Mouse (Mus musculus): ENCODE measurements around the gene Egln3. TPM values are rescaled to one million over a fixed set of nuclear protein-coding genes. Genes with fewer than 3 reads are reported as not detected.

The Egln3 gene
- polyA plus RNA-seq, 1 experiment from 2014 or later, result 6.7 TPM

GRCm38 (mm10) chr12:54187812-54188600 lies 15.7 kb downstream of the Egln3 start:
- no peak for ATAC-seq (ENCODE audit: insufficient number of reproducible peaks, insufficient read depth, low FRiP score, low TSS enrichment, low read depth)
- H3K27ac ChIP-seq, result peak overlapping the region; percentile 34; the same call in 1 of the 2 replicates
- WGBS, result 63% methylated on average over 17 of the region's 17 CpGs
- H3K36me3 ChIP-seq, result peaks cover 5% of the 10 kb centered on the region; the same call in 1 of the 2 replicates
- no peak overlapping the region for H3K9ac ChIP-seq
- peaks cover 47% of the 10 kb centered on the region for H3K4me1 ChIP-seq
- no peak overlapping the region for H3K4me2 ChIP-seq
- H3K4me3 ChIP-seq, result no peak overlapping the region
- H3K27me3 ChIP-seq, result 0 out of 2 replicates have a peak, but pooled peaks cover 3% of the 10 kb centered on the region
- 0 out of 2 replicates have a peak, but pooled peaks cover 4% of the 10 kb centered on the region for H3K9me3 ChIP-seq

DNA sequence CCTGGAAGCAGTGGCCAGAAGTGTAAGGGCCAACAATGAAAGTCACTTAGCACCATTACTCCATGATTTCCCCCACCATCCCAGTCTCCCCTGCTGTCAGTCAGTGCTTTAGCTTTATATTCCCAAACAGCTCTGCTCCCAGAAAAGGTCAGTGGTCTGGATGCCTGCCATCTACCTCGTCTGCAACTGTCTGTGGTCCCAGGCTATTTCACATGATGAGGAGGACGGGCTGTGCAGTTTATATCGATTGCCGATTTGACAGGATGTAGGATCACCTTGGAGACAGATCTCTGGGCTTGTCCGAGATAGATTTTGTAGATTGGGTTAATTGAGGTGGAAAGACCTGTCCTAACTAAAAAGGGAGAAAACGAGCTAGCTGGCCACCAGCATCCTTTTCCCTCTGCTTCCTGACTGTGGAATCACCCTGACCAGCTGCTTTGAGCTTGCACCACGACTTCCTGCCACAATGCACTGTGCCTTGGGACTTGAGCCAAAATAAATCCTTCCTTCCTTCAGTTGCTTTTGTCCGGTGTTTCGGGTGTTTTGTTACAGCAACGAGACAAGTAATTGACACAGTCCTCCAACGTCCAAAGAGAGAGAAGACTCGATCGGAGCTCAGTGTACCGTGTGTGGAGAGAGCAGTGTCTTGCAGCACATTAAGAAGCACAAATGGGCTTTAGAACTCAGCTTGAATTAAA lies 16.6 kb downstream of the Egln3 start:
- Histone ChIP-seq H3K4me1 (peaks cover 37% of the 10 kb centered on the region), H3K36me3 (peaks cover 6% of the 10 kb centered on the region; the same call in 1 of the 2 replicates), H3K4me3 (no peak overlapping the region), H3K9me3 (0 out of 2 replicates have a peak, but pooled peaks cover 4% of the 10 kb centered on the region), H3K27me3 (0 out of 2 replicates have a peak, but pooled peaks cover 3% of the 10 kb centered on the region), H3K4me2 (no peak overlapping the region), H3K27ac (peak overlapping the region; percentile 34), H3K9ac (no peak overlapping the region)
- no peak for ATAC-seq (ENCODE audit: insufficient number of reproducible peaks, insufficient read depth, low FRiP score, low TSS enrichment, low read depth)
- 39% methylated on average over 14 of the region's 14 CpGs for WGBS

GRCm38 (mm10) chr12:54184264-54184663 lies 19.4 kb downstream of the Egln3 start:
- H3K27ac ChIP-seq, result no peak overlapping the region
- 0 out of 2 replicates have a peak, but pooled peaks cover under 1% of the 10 kb centered on the region for H3K9me3 ChIP-seq
- H3K4me1 ChIP-seq, result peaks cover 23% of the 10 kb centered on the region
- ATAC-seq (ENCODE audit: insufficient number of reproducible peaks, insufficient read depth, low FRiP score, low TSS enrichment, low read depth), result no peak
- H3K9ac ChIP-seq, result no peak overlapping the region
- no peak overlapping the region for H3K4me2 ChIP-seq
- H3K27me3 ChIP-seq, result no peaks in the 10 kb centered on the region
- H3K36me3 ChIP-seq, result peaks cover 6% of the 10 kb centered on the region; the same call in 1 of the 2 replicates
- 84% methylated on average over 7 of the region's 7 CpGs for WGBS
- no peak overlapping the region for H3K4me3 ChIP-seq

- Histone ChIP-seq H3K27ac (no peak overlapping the region), H3K27me3 (no peaks in the 10 kb centered on the region), H3K4me1 (0 out of 2 replicates have a peak, but pooled peaks cover 4% of the 10 kb centered on the region), H3K9me3 (no peaks in the 10 kb centered on the region), H3K36me3 (peaks cover 5% of the 10 kb centered on the region; the same call in 1 of the 2 replicates), H3K9ac (no peak overlapping the region), H3K4me3 (no peak overlapping the region), H3K4me2 (no peak overlapping the region)
- 71% methylated on average over 3 of the region's 3 CpGs for WGBS
- ATAC-seq (ENCODE audit: insufficient number of reproducible peaks, insufficient read depth, low FRiP score, low TSS enrichment, low read depth), result no peak
Measured at GRCm38 (mm10) chr12:54178323-54178722, 25.3 kb downstream of the Egln3 start.

DNA sequence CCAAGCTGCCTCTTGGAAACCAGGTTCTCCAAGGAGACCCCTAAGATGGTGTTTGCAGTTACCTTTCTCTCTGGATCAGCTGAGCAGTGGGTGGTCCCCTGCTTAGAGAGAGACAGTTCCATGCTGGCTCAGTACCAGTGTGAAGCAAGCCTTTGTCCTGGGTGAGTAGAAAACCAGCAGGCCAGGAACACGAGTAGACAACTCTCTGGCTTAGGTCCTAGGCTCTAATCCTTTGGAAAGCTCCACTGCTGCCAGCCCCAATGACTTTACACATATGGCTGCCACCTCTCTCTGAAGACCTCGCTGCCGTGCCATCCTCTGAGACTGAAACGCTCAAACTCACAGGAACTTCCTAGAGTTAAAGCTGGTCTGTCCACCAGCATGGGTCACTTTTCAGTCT lies 34.9 kb downstream of the Egln3 start:
- H3K9me3 ChIP-seq, result no peaks in the 10 kb centered on the region
- WGBS, result 80% methylated on average over 4 of the region's 4 CpGs
- no peak for ATAC-seq (ENCODE audit: insufficient number of reproducible peaks, insufficient read depth, low FRiP score, low TSS enrichment, low read depth)
- H3K27me3 ChIP-seq, result peaks cover 21% of the 10 kb centered on the region
- no peak overlapping the region for H3K27ac ChIP-seq
- no peak overlapping the region for H3K9ac ChIP-seq
- no peak overlapping the region for H3K4me3 ChIP-seq
- peaks cover 8% of the 10 kb centered on the region for H3K4me1 ChIP-seq
- H3K4me2 ChIP-seq, result no peak overlapping the region
- no peaks in the 10 kb centered on the region for H3K36me3 ChIP-seq

- 83% methylated on average over 6 of the region's 6 CpGs for WGBS
- no peak for ATAC-seq (ENCODE audit: insufficient number of reproducible peaks, insufficient read depth, low FRiP score, low TSS enrichment, low read depth)
- Histone ChIP-seq H3K4me1 (peaks cover 10% of the 10 kb centered on the region), H3K9me3 (no peaks in the 10 kb centered on the region), H3K4me2 (no peak overlapping the region), H3K36me3 (no peaks in the 10 kb centered on the region), H3K4me3 (no peak overlapping the region), H3K9ac (no peak overlapping the region), H3K27ac (no peak overlapping the region), H3K27me3 (peaks cover 28% of the 10 kb centered on the region)
Measured at GRCm38 (mm10) chr12:54167737-54168136, 35.9 kb downstream of the Egln3 start.

GRCm38 (mm10) chr12:54164724-54165050 lies 39.0 kb downstream of the Egln3 start:
- Histone ChIP-seq H3K4me1 (peaks cover 20% of the 10 kb centered on the region), H3K27me3 (peaks cover 36% of the 10 kb centered on the region), H3K9ac (no peak overlapping the region), H3K27ac (no peak overlapping the region), H3K4me3 (no peak overlapping the region), H3K4me2 (no peak overlapping the region), H3K9me3 (no peaks in the 10 kb centered on the region), H3K36me3 (no peaks in the 10 kb centered on the region)
- WGBS, result 39% methylated on average over 6 of the region's 6 CpGs
- ATAC-seq (ENCODE audit: insufficient number of reproducible peaks, insufficient read depth, low FRiP score, low TSS enrichment, low read depth), result no peak

GRCm38 (mm10) chr12:54164040-54164723 lies 39.5 kb downstream of the Egln3 start:
- H3K4me3 ChIP-seq, result no peak overlapping the region
- no peak overlapping the region for H3K4me2 ChIP-seq
- no peak for ATAC-seq (ENCODE audit: insufficient number of reproducible peaks, insufficient read depth, low FRiP score, low TSS enrichment, low read depth)
- WGBS, result 26% methylated on average over 9 of the region's 9 CpGs
- H3K9me3 ChIP-seq, result no peaks in the 10 kb centered on the region
- H3K27me3 ChIP-seq, result peaks cover 36% of the 10 kb centered on the region
- H3K36me3 ChIP-seq, result no peaks in the 10 kb centered on the region
- H3K27ac ChIP-seq, result no peak overlapping the region
- H3K9ac ChIP-seq, result no peak overlapping the region
- H3K4me1 ChIP-seq, result peaks cover 20% of the 10 kb centered on the region

- Histone ChIP-seq H3K4me1 (peaks cover 20% of the 10 kb centered on the region), H3K9me3 (no peaks in the 10 kb centered on the region), H3K27ac (no peak overlapping the region), H3K27me3 (peaks cover 36% of the 10 kb centered on the region), H3K36me3 (no peaks in the 10 kb centered on the region), H3K9ac (no peak overlapping the region), H3K4me3 (peak overlapping the region; percentile 38), H3K4me2 (peak overlapping the region; percentile 62)
- WGBS, result 18% methylated on average over 4 of the region's 4 CpGs
- ATAC-seq (ENCODE audit: insufficient number of reproducible peaks, insufficient read depth, low FRiP score, low TSS enrichment, low read depth), result no peak
Measured at GRCm38 (mm10) chr12:54163166-54163565, 40.5 kb downstream of the Egln3 start.

- WGBS, result 2% methylated on average over 16 of the region's 16 CpGs
- Histone ChIP-seq H3K27me3 (peaks cover 36% of the 10 kb centered on the region), H3K4me3 (peak overlapping the region; percentile 38), H3K4me1 (peaks cover 20% of the 10 kb centered on the region), H3K4me2 (peak overlapping the region; percentile 62), H3K27ac (no peak overlapping the region), H3K9ac (0 out of 2 replicates have a peak overlapping the region, but pooled peaks have one; percentile 4), H3K9me3 (no peaks in the 10 kb centered on the region), H3K36me3 (no peaks in the 10 kb centered on the region)
- no peak for ATAC-seq (ENCODE audit: insufficient number of reproducible peaks, insufficient read depth, low FRiP score, low TSS enrichment, low read depth)
Measured at GRCm38 (mm10) chr12:54162637-54163131, 41.0 kb downstream of the Egln3 start.

GRCm38 (mm10) chr12:54161468-54162202 lies 42.0 kb downstream of the Egln3 start:
- no peaks in the 10 kb centered on the region for H3K9me3 ChIP-seq
- ATAC-seq (ENCODE audit: insufficient number of reproducible peaks, insufficient read depth, low FRiP score, low TSS enrichment, low read depth), result no peak
- WGBS, result 22% methylated on average over 5 of the region's 5 CpGs
- H3K27ac ChIP-seq, result no peak overlapping the region
- H3K36me3 ChIP-seq, result no peaks in the 10 kb centered on the region
- H3K27me3 ChIP-seq, result peaks cover 35% of the 10 kb centered on the region
- no peak overlapping the region for H3K4me3 ChIP-seq
- peaks cover 20% of the 10 kb centered on the region for H3K4me1 ChIP-seq
- no peak overlapping the region for H3K9ac ChIP-seq
- no peak overlapping the region; the same call in 1 of the 2 replicates for H3K4me2 ChIP-seq

All from embryonic facial prominence, embryonic 13.5 days (tissue).